Mouse (Mus musculus) neural tube, embryonic 14.5 days (tissue): ENCODE results near the gene Fgd2. TPM values are rescaled to one million over a fixed set of nuclear protein-coding genes. Genes with fewer than 3 reads are reported as not detected.

Experiments
- ATAC-seq: fragments of 200-750 bp; cut with Nextera tagmentation; 2 replicates; pipeline ENCODE4 v1.8.0; 2017; ENCODE audit warnings: low read depth, mild to moderate bottlenecking, moderate TSS enrichment, moderate library complexity
- H3K27ac ChIP-seq: fragments of 300-500 bp; sonication (generic); 2 replicates; pipeline ENCODE4 v1.5.1; 2014; ENCODE audit warnings: low read depth, mild to moderate bottlenecking, control low read depth, low read length, moderate library complexity, mixed read lengths
- H3K27me3 ChIP-seq: fragments of 300-500 bp; sonication (generic); 2 replicates; pipeline ENCODE4 v1.6.1; 2014; ENCODE audit warnings: low read length; ENCODE audit not compliant: control insufficient read depth, insufficient read depth
- H3K36me3 ChIP-seq: fragments of 300-500 bp; sonication (generic); 2 replicates; pipeline ENCODE4 v1.6.1; 2014; ENCODE audit warnings: low read length, mixed read lengths; ENCODE audit not compliant: control insufficient read depth, insufficient read depth
- H3K4me1 ChIP-seq: fragments of 300-500 bp; sonication (generic); 2 replicates; pipeline ENCODE4 v1.6.1; 2014; ENCODE audit warnings: low read length; ENCODE audit not compliant: control insufficient read depth, insufficient read depth
- H3K4me2 ChIP-seq: fragments of 300-500 bp; sonication (generic); 2 replicates; pipeline ENCODE4 v1.6.1; 2014; ENCODE audit warnings: mild to moderate bottlenecking, low read depth, low read length, control low read depth
- H3K4me3 ChIP-seq: fragments of 300-500 bp; sonication (generic); 2 replicates; pipeline ENCODE4 v1.5.1; 2014; ENCODE audit warnings: low read depth, low read length, control low read depth, mixed read lengths
- H3K9ac ChIP-seq: fragments of 300-500 bp; sonication (generic); replicated peaks from 2 replicates; pipeline ENCODE4 v1.6.1; 2014; ENCODE audit warnings: low read depth, mild to moderate bottlenecking, control low read depth, low read length, mixed read lengths
- H3K9me3 ChIP-seq: fragments of 300-500 bp; sonication (generic); 2 replicates; pipeline ENCODE4 v1.6.1; 2016; ENCODE audit warnings: low read length; ENCODE audit not compliant: control insufficient read depth
- WGBS: fragments of 180-500 bp; shearing (Covaris S2); extraction: QIAGEN DNeasy Blood & Tissue Kit; methylation state at CpG from one replicate; pipeline ENCODE4 v1.1.7; 2014; 5-methylcytosine and 5-hydroxymethylcytosine counted together
- polyA plus RNA-seq: library from polyadenylated mRNA; unstranded; fragments of >200 nt; fragmentation: Nextera tagmentation; extraction: Ambion mirVana; gene quantifications from 2 replicates; pipeline ENCODE4 v1.2.1, GENCODE M21; 2014

Fgd2 gene
- polyA plus RNA-seq, 1 experiment from 2014 or later, result 3.8 TPM

DNA sequence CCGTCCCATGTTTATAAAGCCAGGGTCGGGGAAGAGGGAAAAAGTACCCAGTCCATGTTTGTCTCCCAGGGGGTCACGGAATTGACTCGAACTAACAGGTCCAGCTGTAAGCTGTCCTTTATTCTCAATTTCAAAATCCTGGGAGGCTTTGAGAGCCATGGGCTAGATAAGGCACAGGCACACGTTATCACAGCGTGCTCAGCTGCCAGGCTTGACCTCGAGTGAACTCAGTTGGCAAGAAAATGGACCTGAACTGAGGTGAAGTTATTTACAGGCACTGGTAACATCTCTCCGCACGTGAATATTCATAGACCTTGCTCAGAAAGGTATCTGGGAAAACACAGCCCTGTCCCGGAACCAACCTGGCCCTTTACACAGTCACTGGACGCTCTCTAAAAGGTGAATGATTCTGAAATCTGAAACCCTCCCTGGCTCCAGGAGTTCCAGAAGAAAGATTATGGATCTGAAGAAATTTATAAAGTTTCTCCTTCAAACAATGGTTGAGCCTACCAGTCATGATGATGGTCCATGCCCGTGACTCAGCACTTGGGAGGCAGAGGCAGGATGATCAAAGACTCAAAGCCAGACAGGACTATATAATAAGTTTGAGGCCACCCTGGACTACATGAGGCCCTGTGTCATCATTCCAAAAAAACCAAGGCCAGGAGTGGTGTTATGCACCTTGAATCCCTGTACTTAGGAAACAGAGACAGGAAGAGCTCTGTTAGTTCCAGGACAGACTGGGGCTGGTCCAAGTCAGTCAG lies 59.4 kb downstream of the Fgd2 start:
- no peak for ATAC-seq
- Histone ChIP-seq H3K4me1 (peaks cover 3% of the 10 kb centered on the region; the same call in 1 of the 2 replicates), H3K9ac (no peak overlapping the region), H3K4me3 (no peak overlapping the region), H3K27ac (no peak overlapping the region), H3K36me3 (no peaks in the 10 kb centered on the region), H3K4me2 (no peak overlapping the region), H3K27me3 (no peaks in the 10 kb centered on the region), H3K9me3 (no peaks in the 10 kb centered on the region)
- 86% methylated on average over 12 of the region's 12 CpGs for WGBS

DNA sequence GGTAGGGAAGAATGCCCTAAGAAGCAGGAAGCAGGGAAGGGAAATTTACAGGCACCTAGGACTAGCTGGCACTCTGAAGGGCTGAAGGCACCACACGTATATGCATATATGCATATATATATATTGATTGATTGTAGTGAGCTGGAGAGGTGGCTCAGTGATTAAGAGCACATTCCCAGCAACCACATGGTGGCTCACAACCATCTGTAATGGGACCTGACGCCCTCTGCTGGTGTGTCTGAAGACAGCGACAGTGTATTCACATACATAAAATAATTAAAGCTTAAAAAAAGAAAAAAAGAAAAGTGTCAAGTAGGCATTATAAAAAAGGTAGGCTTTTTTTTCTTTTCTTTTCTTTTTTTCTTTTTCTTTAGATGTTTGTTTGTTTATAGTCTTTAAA lies 60.6 kb downstream of the Fgd2 start:
- H3K27me3 ChIP-seq, result no peaks in the 10 kb centered on the region
- H3K4me1 ChIP-seq, result no peaks in the 10 kb centered on the region
- no peaks in the 10 kb centered on the region for H3K36me3 ChIP-seq
- WGBS, result 85% methylated on average over 3 of the region's 3 CpGs
- H3K9me3 ChIP-seq, result no peaks in the 10 kb centered on the region
- no peak for ATAC-seq
- H3K27ac ChIP-seq, result no peak overlapping the region
- no peak overlapping the region for H3K4me3 ChIP-seq
- H3K4me2 ChIP-seq, result no peak overlapping the region
- H3K9ac ChIP-seq, result no peak overlapping the region

DNA sequence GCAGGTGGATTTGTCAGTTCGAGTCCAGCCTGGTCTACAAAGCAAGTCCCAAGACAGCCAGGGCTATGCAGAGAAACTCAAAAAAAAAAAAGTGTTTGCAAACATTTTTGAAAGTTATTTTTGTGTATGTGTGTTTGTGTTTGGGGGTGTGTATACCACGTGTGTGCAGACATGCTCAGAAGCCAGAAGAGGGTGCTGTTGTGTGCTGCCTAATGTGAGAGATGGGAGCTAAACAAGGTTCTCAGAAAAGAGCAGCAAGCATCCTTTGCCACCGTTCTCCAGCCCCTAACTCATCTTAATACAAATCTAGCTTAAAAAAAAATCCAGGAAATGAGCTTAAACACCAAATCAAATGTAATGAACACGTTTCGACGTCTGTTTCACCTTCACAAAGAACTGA lies 61.6 kb downstream of the Fgd2 start:
- H3K9ac ChIP-seq, result no peak overlapping the region
- H3K4me3 ChIP-seq, result no peak overlapping the region
- H3K9me3 ChIP-seq, result no peaks in the 10 kb centered on the region
- H3K36me3 ChIP-seq, result no peaks in the 10 kb centered on the region
- H3K4me1 ChIP-seq, result no peaks in the 10 kb centered on the region
- H3K27me3 ChIP-seq, result no peaks in the 10 kb centered on the region
- WGBS, result 90% methylated on average over 6 of the region's 6 CpGs
- no peak overlapping the region for H3K4me2 ChIP-seq
- H3K27ac ChIP-seq, result no peak overlapping the region
- ATAC-seq, result no peak

DNA sequence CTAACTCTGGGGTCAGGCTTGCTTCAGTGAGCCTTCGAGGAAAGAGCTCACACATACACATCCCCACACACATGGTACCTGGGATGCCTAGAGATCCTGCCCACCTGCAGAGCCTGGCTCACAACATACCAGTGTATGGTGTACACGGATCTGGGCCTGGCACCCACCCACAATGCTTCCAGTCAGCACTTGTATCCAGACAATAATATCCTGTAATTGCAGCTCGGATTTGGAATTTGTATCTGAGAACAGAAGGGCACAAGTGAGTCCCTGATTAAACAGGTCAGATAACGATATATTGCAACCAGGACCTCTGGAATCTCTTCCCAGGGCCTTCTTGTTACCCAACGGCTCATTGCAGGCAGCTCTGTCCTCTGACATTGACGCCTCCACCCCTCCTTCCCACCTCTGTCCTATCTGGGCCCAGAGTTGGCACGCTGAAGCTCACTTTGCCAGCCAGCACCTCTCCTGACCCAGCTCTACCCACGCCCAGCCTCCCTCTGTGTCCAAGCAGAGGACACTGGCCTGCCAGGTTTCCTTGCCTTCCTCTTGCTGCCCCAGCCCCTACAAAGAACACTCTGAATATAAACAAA lies 62.3 kb downstream of the Fgd2 start:
- H3K9me3 ChIP-seq, result no peaks in the 10 kb centered on the region
- no peak overlapping the region for H3K9ac ChIP-seq
- H3K27me3 ChIP-seq, result no peaks in the 10 kb centered on the region
- WGBS, result 82% methylated on average over 8 of the region's 8 CpGs
- no peak overlapping the region for H3K4me2 ChIP-seq
- ATAC-seq, result no peak
- no peaks in the 10 kb centered on the region for H3K4me1 ChIP-seq
- no peak overlapping the region for H3K4me3 ChIP-seq
- no peaks in the 10 kb centered on the region for H3K36me3 ChIP-seq
- H3K27ac ChIP-seq, result no peak overlapping the region

DNA sequence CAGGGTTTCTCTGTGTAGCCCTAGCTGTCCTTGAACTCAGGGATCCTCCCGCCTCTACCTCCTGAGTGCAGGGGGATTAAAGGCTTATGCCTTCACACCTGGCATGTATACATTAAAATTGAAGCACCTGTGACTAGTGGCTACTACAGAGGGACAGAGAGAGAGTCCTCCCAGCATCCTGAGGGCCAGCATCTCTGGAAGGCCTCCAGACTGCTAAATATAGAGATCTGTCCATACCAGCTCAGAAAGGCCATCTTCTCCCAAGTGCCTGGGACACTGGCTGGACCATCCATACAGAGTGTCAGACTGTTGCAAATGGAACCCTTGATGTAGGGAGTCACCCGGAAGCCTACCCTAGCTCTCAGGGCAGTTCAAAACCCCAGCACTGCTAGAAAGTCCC lies 63.3 kb downstream of the Fgd2 start:
- Histone ChIP-seq H3K9ac (no peak overlapping the region), H3K27me3 (no peaks in the 10 kb centered on the region), H3K4me3 (no peak overlapping the region), H3K36me3 (no peaks in the 10 kb centered on the region), H3K4me2 (no peak overlapping the region), H3K4me1 (no peaks in the 10 kb centered on the region), H3K9me3 (no peaks in the 10 kb centered on the region), H3K27ac (no peak overlapping the region)
- WGBS, result 95% methylated on average over 2 of the region's 2 CpGs
- ATAC-seq, result no peak

DNA sequence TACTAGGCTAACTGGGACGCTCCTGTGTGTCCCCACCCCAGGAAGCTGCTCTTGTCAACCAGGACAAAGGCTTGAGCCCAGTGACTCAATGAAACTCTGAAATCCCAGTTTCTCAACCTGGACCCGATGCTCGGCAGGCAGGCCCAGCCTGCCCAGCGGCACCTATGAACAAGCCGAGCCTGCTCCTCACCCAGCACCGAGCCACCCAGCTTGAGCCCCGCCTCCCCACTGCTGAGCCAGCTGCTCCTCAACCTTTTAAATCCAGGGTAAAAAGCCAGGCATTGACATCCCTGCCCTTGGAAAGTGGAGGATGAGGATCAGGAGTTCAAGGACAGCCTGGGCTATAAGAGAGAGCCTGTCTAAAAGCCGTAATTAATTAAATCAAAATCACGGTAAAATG lies 64.6 kb downstream of the Fgd2 start:
- WGBS, result 69% methylated on average over 9 of the region's 9 CpGs
- ATAC-seq, result no peak
- Histone ChIP-seq H3K27ac (no peak overlapping the region), H3K36me3 (no peaks in the 10 kb centered on the region), H3K4me1 (no peaks in the 10 kb centered on the region), H3K4me2 (no peak overlapping the region), H3K9ac (no peak overlapping the region), H3K27me3 (no peaks in the 10 kb centered on the region), H3K9me3 (no peaks in the 10 kb centered on the region), H3K4me3 (no peak overlapping the region)

DNA sequence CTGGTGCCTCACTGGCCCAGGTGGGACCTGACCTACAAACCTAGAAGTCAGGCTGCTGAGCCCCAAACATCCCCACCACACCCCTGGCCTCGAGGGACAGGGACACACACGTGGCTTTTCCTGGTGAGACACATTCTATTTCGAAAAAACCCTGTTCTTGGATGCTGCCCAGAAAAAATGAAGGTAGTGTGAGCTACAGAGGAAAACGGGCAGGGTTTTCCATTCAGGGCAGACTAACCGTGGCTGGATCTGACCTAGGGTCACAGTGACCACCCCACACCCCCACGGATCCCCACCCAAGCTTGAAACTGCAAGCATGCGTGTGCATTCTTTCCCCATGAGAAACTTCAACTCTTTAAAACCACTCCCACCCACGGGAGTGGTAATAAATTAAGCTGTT lies 67.5 kb downstream of the Fgd2 start:
- H3K4me3 ChIP-seq, result no peak overlapping the region
- H3K27ac ChIP-seq, result no peak overlapping the region
- H3K36me3 ChIP-seq, result no peaks in the 10 kb centered on the region
- no peak overlapping the region for H3K4me2 ChIP-seq
- no peak overlapping the region for H3K9ac ChIP-seq
- no peaks in the 10 kb centered on the region for H3K9me3 ChIP-seq
- WGBS, result 34% methylated on average over 8 of the region's 8 CpGs
- no peak for ATAC-seq
- no peaks in the 10 kb centered on the region for H3K4me1 ChIP-seq
- no peaks in the 10 kb centered on the region for H3K27me3 ChIP-seq

DNA sequence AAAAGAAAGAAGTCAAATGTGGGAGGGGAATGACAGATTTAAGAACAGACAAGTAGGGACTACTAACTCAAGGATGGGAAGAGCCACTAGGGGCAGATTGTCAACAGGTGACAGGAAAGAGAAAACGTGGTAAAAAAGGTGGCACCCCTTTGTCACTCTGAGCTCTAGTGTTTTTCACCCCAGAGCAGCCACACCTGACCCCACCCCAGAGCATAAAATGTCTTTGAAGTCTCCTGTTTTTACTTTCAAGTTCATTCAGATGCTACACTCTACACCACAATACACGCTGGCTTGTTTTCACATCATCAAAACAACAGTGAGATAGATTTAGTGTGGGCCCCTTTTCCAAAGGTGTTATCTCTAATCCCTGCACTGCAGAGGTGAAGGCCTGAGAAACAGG lies 68.1 kb downstream of the Fgd2 start:
- Histone ChIP-seq H3K4me1 (no peaks in the 10 kb centered on the region), H3K27me3 (no peaks in the 10 kb centered on the region), H3K9ac (no peak overlapping the region), H3K9me3 (no peaks in the 10 kb centered on the region), H3K4me3 (no peak overlapping the region), H3K4me2 (no peak overlapping the region), H3K36me3 (no peaks in the 10 kb centered on the region), H3K27ac (no peak overlapping the region)
- ATAC-seq, result no peak
- WGBS, result 47% methylated on average over 2 of the region's 2 CpGs
